Comparison of ENCODE assay signal across 9 mouse cellular contexts in genomic region chr2:70262565-70263082, GRCm38 (mm10).
DNase-seq lines count a peak whose midpoint lies in the region; ATAC-seq lines count a peak whose summit lies in the region.
"Had no signal": no experiment of that assay in that cellular context is flagged by ENCODE, and none has a peak within 500 bp of the region (broad histone marks: within the 10 kb centered on the region; RNA-seq: fewer than 3 reads in every experiment).

No protein-coding gene starts in this region.

- H3K4me3 ChIP-seq in embryonic facial prominence, embryonic 13.5 days: no peak overlapping the region
- H3K4me3 ChIP-seq in intestine, embryonic 15.5 days (replicated peaks): no peak overlapping the region

- peaks cover 27% of the 10 kb centered on the region for H3K4me1 ChIP-seq in embryonic facial prominence, embryonic 13.5 days
- peaks cover 12% of the 10 kb centered on the region; the same call in 1 of the 2 replicates for H3K4me1 ChIP-seq in intestine, embryonic 15.5 days (replicated peaks)

- H3K9me3 ChIP-seq in embryonic facial prominence, embryonic 13.5 days: no peaks in the 10 kb centered on the region
- H3K9me3 ChIP-seq in intestine, embryonic 15.5 days: no peaks in the 10 kb centered on the region

- H3K36me3 ChIP-seq in embryonic facial prominence, embryonic 13.5 days: no peaks in the 10 kb centered on the region
- H3K36me3 ChIP-seq in intestine, embryonic 15.5 days: no peaks in the 10 kb centered on the region

- H3K9ac ChIP-seq in embryonic facial prominence, embryonic 13.5 days: no peak overlapping the region
- no peak overlapping the region for H3K9ac ChIP-seq in intestine, embryonic 15.5 days

- peaks cover 6% of the 10 kb centered on the region; the same call in 1 of the 2 replicates for H3K27me3 ChIP-seq in embryonic facial prominence, embryonic 13.5 days
- H3K27me3 ChIP-seq in intestine, embryonic 15.5 days (replicated peaks): no peaks in the 10 kb centered on the region

- H3K4me2 ChIP-seq in embryonic facial prominence, embryonic 13.5 days: peak overlapping the region; percentile 24
- no peak overlapping the region for H3K4me2 ChIP-seq in intestine, embryonic 15.5 days (replicated peaks)

- 11% methylated on average over 9 of the region's 9 CpGs for WGBS in embryonic facial prominence, embryonic 13.5 days
- 34% methylated on average over 9 of the region's 9 CpGs for WGBS in intestine, embryonic 15.5 days

- 0 out of 2 replicates have a peak, but pooled peaks have one; percentile 48 for ATAC-seq in embryonic facial prominence, embryonic 13.5 days (ENCODE audit: insufficient number of reproducible peaks, insufficient read depth, low FRiP score, low TSS enrichment, low read depth)
- no peak for ATAC-seq in intestine, embryonic 15.5 days

- DNase-seq in layer of hippocampus, adult 11-12 months (ENCODE audit: low spot score): peak; percentile 6
- no peak for DNase-seq in layer of hippocampus, adult 8-10 months (ENCODE audit: low spot score in 2 of 2)
- peak; percentile 51 for DNase-seq in right cerebral cortex, adult 18-20 months
- no peak for DNase-seq in cerebellum, adult 18-20 months
- DNase-seq in ovary, postnatal 10 days (ENCODE audit: low spot score): no peak
- no peak for DNase-seq in kidney, postnatal 36 days
- DNase-seq: kidney, adult 11 months had no signal

- H3K27ac ChIP-seq in embryonic facial prominence, embryonic 13.5 days: peak overlapping the region; percentile 74
- H3K27ac ChIP-seq in intestine, embryonic 15.5 days: 0 out of 2 replicates have a peak overlapping the region, but pooled peaks have one; percentile 36

Comparison
In these comparisons a context has a peak if more than half of its experiments do, and no peak if none do; other contexts are left out.
1. DNase-seq: peak in layer of hippocampus, adult 11-12 months (single experiment) and right cerebral cortex, adult 18-20 months (single experiment); none in layer of hippocampus, adult 8-10 months (0 of 2), cerebellum, adult 18-20 months (0 of 2), ovary, postnatal 10 days (single experiment) and kidney, postnatal 36 days (0 of 2).